Mouse (Mus musculus) kidney, postnatal 0 days (tissue): ENCODE results near the gene Mfsd11. TPM values are rescaled to one million over a fixed set of nuclear protein-coding genes. Genes with fewer than 3 reads are reported as not detected.
A peak's percentile ranks its signal among the peaks of the same experiment; 100 is the strongest.

Experiments
- ATAC-seq: fragments of 200-750 bp; cut with Nextera tagmentation; replicated peaks from 2 replicates; pipeline ENCODE4 v1.8.0; 2017; ENCODE audit warnings: low read depth, moderate number of reproducible peaks, moderate TSS enrichment, moderate library complexity; ENCODE audit not compliant: low FRiP score
- DNase-seq: peaks from one replicate; pipeline ENCODE4 v3.0.0-alpha.2; 2016; ENCODE audit warnings: low spot score
- H3K27ac ChIP-seq: fragments of 300-500 bp; sonication (generic); 2 replicates; pipeline ENCODE4 v1.5.1; 2014; ENCODE audit warnings: mild to moderate bottlenecking
- H3K27me3 ChIP-seq: fragments of 300-500 bp; sonication (generic); 2 replicates; pipeline ENCODE4 v1.6.1; 2014; ENCODE audit warnings: low read length, mixed read lengths; ENCODE audit not compliant: insufficient read depth
- H3K36me3 ChIP-seq: fragments of 300-500 bp; sonication (generic); 2 replicates; pipeline ENCODE4 v1.6.1; 2014; ENCODE audit warnings: low read length, mixed read lengths; ENCODE audit not compliant: insufficient read depth
- H3K4me1 ChIP-seq: fragments of 300-500 bp; sonication (generic); replicated peaks from 2 replicates; pipeline ENCODE4 v1.6.1; 2014; ENCODE audit warnings: antibody characterized with exemption, low read length, mixed read lengths; ENCODE audit not compliant: insufficient read depth
- H3K4me2 ChIP-seq: fragments of 300-500 bp; sonication (generic); 2 replicates; pipeline ENCODE4 v1.6.1; 2014; ENCODE audit warnings: mild to moderate bottlenecking, low read length, moderate library complexity, mixed read lengths
- H3K4me3 ChIP-seq: fragments of 300-500 bp; sonication (generic); replicated peaks from 2 replicates; pipeline ENCODE4 v1.5.1; 2014; ENCODE audit warnings: low read depth, low read length
- H3K9ac ChIP-seq: fragments of 300-500 bp; sonication (generic); 2 replicates; pipeline ENCODE4 v1.6.1; 2014; ENCODE audit warnings: low read depth, low read length
- H3K9me3 ChIP-seq: fragments of 300-500 bp; sonication (generic); replicated peaks from 2 replicates; pipeline ENCODE4 v1.6.1; 2016; ENCODE audit warnings: low read length, inconsistent platforms, mixed read lengths
- CTCF ChIP-seq: IDR thresholded peaks from 2 replicates; pipeline ENCODE4 v1.5.1; 2016; ENCODE audit warnings: antibody characterized with exemption, low read depth, mild to moderate bottlenecking, moderate library complexity
- WGBS: fragments of 180-500 bp; shearing (Covaris S2); extraction: QIAGEN DNeasy Blood & Tissue Kit; methylation state at CpG from one replicate; pipeline ENCODE4 v1.1.7; 2014; 5-methylcytosine and 5-hydroxymethylcytosine counted together
- polyA plus RNA-seq: library from polyadenylated mRNA; unstranded; fragments of >200 nt; fragmentation: Nextera tagmentation; extraction: Ambion mirVana; gene quantifications from 2 replicates; pipeline ENCODE4 v1.2.1, GENCODE M21; 2015

Gene Mfsd11
- polyA plus RNA-seq, 1 experiment from 2014 or later: 48.4 TPM

- no peaks in the 10 kb centered on the region for H3K9me3 ChIP-seq
- no peak for TF ChIP-seq CTCF
- no peaks in the 10 kb centered on the region for H3K27me3 ChIP-seq
- DNase-seq: no peak
- H3K27ac ChIP-seq: no peak overlapping the region
- no peak overlapping the region for H3K4me2 ChIP-seq
- H3K4me1 ChIP-seq: no peaks in the 10 kb centered on the region
- WGBS: 63% methylated on average over 12 of the region's 12 CpGs
- peaks cover 25% of the 10 kb centered on the region for H3K36me3 ChIP-seq
- ATAC-seq: no peak
- no peak overlapping the region for H3K4me3 ChIP-seq
- H3K9ac ChIP-seq: no peak overlapping the region
These were observed 5.1 kb downstream of the Mfsd11 start for GRCm38 (mm10) chr11:116857183-116857850.

GRCm38 (mm10) chr11:116864444-116864843 is 12.2 kb downstream of the Mfsd11 start:
- H3K9me3 ChIP-seq: no peaks in the 10 kb centered on the region
- DNase-seq: no peak
- H3K4me3 ChIP-seq: no peak overlapping the region
- no peaks in the 10 kb centered on the region for H3K27me3 ChIP-seq
- 61% methylated on average over 10 of the region's 10 CpGs for WGBS
- H3K27ac ChIP-seq: no peak overlapping the region
- no peak overlapping the region for H3K9ac ChIP-seq
- ATAC-seq: no peak
- no peak for TF ChIP-seq CTCF
- peaks cover 36% of the 10 kb centered on the region for H3K36me3 ChIP-seq
- H3K4me1 ChIP-seq: no peaks in the 10 kb centered on the region
- no peak overlapping the region for H3K4me2 ChIP-seq

GRCm38 (mm10) chr11:116865945-116866585 is 13.8 kb downstream of the Mfsd11 start:
- no peak overlapping the region for H3K27ac ChIP-seq
- ATAC-seq: peak; percentile 89
- no peak overlapping the region for H3K4me2 ChIP-seq
- no peak overlapping the region for H3K9ac ChIP-seq
- WGBS: 70% methylated on average over 12 of the region's 12 CpGs
- no peak overlapping the region for H3K4me3 ChIP-seq
- no peaks in the 10 kb centered on the region for H3K27me3 ChIP-seq
- peaks cover 25% of the 10 kb centered on the region for H3K36me3 ChIP-seq
- no peak for DNase-seq
- H3K4me1 ChIP-seq: no peaks in the 10 kb centered on the region
- no peaks in the 10 kb centered on the region for H3K9me3 ChIP-seq
- TF ChIP-seq CTCF: no peak

- Histone ChIP-seq H3K36me3 (peaks cover 25% of the 10 kb centered on the region), H3K4me1 (no peaks in the 10 kb centered on the region), H3K9ac (no peak overlapping the region), H3K27me3 (no peaks in the 10 kb centered on the region), H3K9me3 (no peaks in the 10 kb centered on the region), H3K4me3 (no peak overlapping the region), H3K4me2 (no peak overlapping the region), H3K27ac (no peak overlapping the region)
- TF ChIP-seq CTCF: no peak
- DNase-seq: no peak
- WGBS: 74% methylated on average over 3 of the region's 3 CpGs
- ATAC-seq: no peak
These were observed 15.9 kb downstream of the Mfsd11 start for GRCm38 (mm10) chr11:116868129-116868528.

- Histone ChIP-seq H3K27me3 (no peaks in the 10 kb centered on the region), H3K4me3 (no peak overlapping the region), H3K36me3 (peaks cover 25% of the 10 kb centered on the region), H3K4me2 (no peak overlapping the region), H3K9ac (no peak overlapping the region), H3K27ac (no peak overlapping the region), H3K4me1 (no peaks in the 10 kb centered on the region), H3K9me3 (no peaks in the 10 kb centered on the region)
- DNase-seq: no peak
- 84% methylated on average over 8 of the region's 8 CpGs for whole genome bisulfite sequencing
- TF ChIP-seq CTCF: no peak
- no peak for ATAC-seq
These were observed 17.0 kb downstream of the Mfsd11 start for GRCm38 (mm10) chr11:116869223-116869622.

GRCm38 (mm10) chr11:116869641-116870040 is 17.4 kb downstream of the Mfsd11 start:
- H3K4me2 ChIP-seq: no peak overlapping the region
- ATAC-seq: no peak; the same call in 1 of the 2 replicates
- H3K27me3 ChIP-seq: no peaks in the 10 kb centered on the region
- no peak for DNase-seq
- H3K4me3 ChIP-seq: no peak overlapping the region
- WGBS: 74% methylated on average over 4 of the region's 4 CpGs
- H3K27ac ChIP-seq: no peak overlapping the region
- peaks cover 26% of the 10 kb centered on the region for H3K36me3 ChIP-seq
- H3K9me3 ChIP-seq: no peaks in the 10 kb centered on the region
- H3K9ac ChIP-seq: no peak overlapping the region
- no peak for TF ChIP-seq CTCF
- no peaks in the 10 kb centered on the region for H3K4me1 ChIP-seq
